22 mouse cellular contexts compared by ENCODE assay signal in genomic region chr4:117274720-117275119, GRCm38 (mm10). TPM values are rescaled to one million over a fixed set of nuclear protein-coding genes. Genes with fewer than 3 reads are reported as not detected.
A peak's percentile ranks its signal among the peaks of the same experiment; 100 is the strongest.
DNase-seq lines count a peak whose midpoint lies in the region; ATAC-seq and TF ChIP-seq lines count a peak whose summit lies in the region.
"Had no signal": no experiment of that assay in that cellular context is flagged by ENCODE, and none has a peak within 500 bp of the region (broad histone marks: within the 10 kb centered on the region; RNA-seq: fewer than 3 reads in every experiment).

No protein-coding gene starts in this region.

- no peak for TF ChIP-seq EP300 in lung, postnatal 0 days (IDR thresholded peaks at IDR 0.05)

- no peaks in the 10 kb centered on the region for H3K27me3 ChIP-seq in intestine, postnatal 0 days (replicated peaks; ENCODE audit: control insufficient read depth, insufficient read depth, low read length)
- no peaks in the 10 kb centered on the region for H3K27me3 ChIP-seq in intestine, embryonic 16.5 days (replicated peaks; ENCODE audit: control insufficient read depth, insufficient read depth, low read length)
- H3K27me3 ChIP-seq in lung, postnatal 0 days (replicated peaks; ENCODE audit: insufficient read depth, low read length), result no peaks in the 10 kb centered on the region
- H3K27me3 ChIP-seq: embryonic facial prominence, embryonic 13.5 days; embryonic facial prominence, embryonic 15.5 days had no signal

- H3K4me2 ChIP-seq in intestine, postnatal 0 days (replicated peaks; ENCODE audit: low read depth), result no peak overlapping the region
- no peak overlapping the region for H3K4me2 ChIP-seq in intestine, embryonic 16.5 days (ENCODE audit: low read depth, low read length)
- no peak overlapping the region for H3K4me2 ChIP-seq in lung, postnatal 0 days (replicated peaks; ENCODE audit: low read depth, low read length)
- H3K4me2 ChIP-seq: embryonic facial prominence, embryonic 13.5 days; embryonic facial prominence, embryonic 15.5 days; forebrain, embryonic 12.5 days had no signal

- DNase-seq in lung, postnatal 10 days, result peak; percentile 60
- no peak for DNase-seq in lung, postnatal 0 days (ENCODE audit: low spot score)
- peak; percentile 66 for DNase-seq in lung, postnatal 36 days
- DNase-seq in lung, postnatal 4 days, result no peak
- DNase-seq: adrenal gland, adult 2 months; adrenal gland, postnatal 10 days; adrenal gland, postnatal 25 days; cerebellum, adult 11 months; cerebellum, adult 18-20 months; cerebellum, adult 8-10 months; cerebellum, adult 9-11 months; cerebellum, postnatal 36 days; embryo, embryonic 11 days had no signal

- H3K27ac ChIP-seq in intestine, postnatal 0 days (ENCODE audit: low read depth, low read length), result peak overlapping the region; percentile 21; the same call in 1 of the 2 replicates
- H3K27ac ChIP-seq in intestine, embryonic 16.5 days (ENCODE audit: low read length), result no peak overlapping the region
- H3K27ac ChIP-seq in lung, postnatal 0 days (ENCODE audit: low read length), result no peak overlapping the region
- H3K27ac ChIP-seq: embryonic facial prominence, embryonic 13.5 days; embryonic facial prominence, embryonic 15.5 days; forebrain, embryonic 10.5 days; forebrain, embryonic 12.5 days had no signal

- H3K9ac ChIP-seq in intestine, postnatal 0 days (ENCODE audit: low read depth, low read length), result no peak overlapping the region
- H3K9ac ChIP-seq in intestine, embryonic 16.5 days (ENCODE audit: low read depth, low read length), result no peak overlapping the region
- no peak overlapping the region for H3K9ac ChIP-seq in lung, postnatal 0 days (replicated peaks; ENCODE audit: low read depth)
- H3K9ac ChIP-seq: embryonic facial prominence, embryonic 13.5 days; embryonic facial prominence, embryonic 15.5 days; forebrain, embryonic 12.5 days had no signal

- H3K4me1 ChIP-seq in intestine, postnatal 0 days (replicated peaks; ENCODE audit: control insufficient read depth, insufficient read depth, low read length), result peaks cover 12% of the 10 kb centered on the region
- H3K4me1 ChIP-seq in intestine, embryonic 16.5 days (ENCODE audit: control insufficient read depth, insufficient read depth, low read length), result peaks cover 27% of the 10 kb centered on the region
- no peaks in the 10 kb centered on the region for H3K4me1 ChIP-seq in lung, postnatal 0 days (ENCODE audit: insufficient read depth, low read depth, low read length)
- H3K4me1 ChIP-seq: embryonic facial prominence, embryonic 15.5 days had no signal

- ATAC-seq in intestine, postnatal 0 days, result no peak
- ATAC-seq in intestine, embryonic 16.5 days, result no peak
- no peak for ATAC-seq in lung, postnatal 0 days
- ATAC-seq: forebrain, embryonic 14.5 days had no signal

- no peak for TF ChIP-seq CTCF in intestine, postnatal 0 days (IDR thresholded peaks at IDR 0.05; ENCODE audit: low read depth)
- TF ChIP-seq CTCF in lung, postnatal 0 days (IDR thresholded peaks at IDR 0.05), result no peak

- no peak overlapping the region for H3K4me3 ChIP-seq in intestine, postnatal 0 days (ENCODE audit: low read depth, low read length)
- no peak overlapping the region for H3K4me3 ChIP-seq in intestine, embryonic 16.5 days (ENCODE audit: low read length)
- no peak overlapping the region for H3K4me3 ChIP-seq in lung, postnatal 0 days (ENCODE audit: low read depth, low read length)
- H3K4me3 ChIP-seq: embryonic facial prominence, embryonic 13.5 days; embryonic facial prominence, embryonic 15.5 days; erythroblast, embryonic 14.5 days; forebrain, embryonic 10.5 days; forebrain, embryonic 12.5 days had no signal

- H3K9me3 ChIP-seq in intestine, postnatal 0 days (ENCODE audit: control insufficient read depth), result no peaks in the 10 kb centered on the region
- H3K9me3 ChIP-seq in intestine, embryonic 16.5 days (ENCODE audit: control insufficient read depth, low read length), result peaks cover 9% of the 10 kb centered on the region; the same call in 1 of the 2 replicates
- H3K9me3 ChIP-seq in lung, postnatal 0 days (ENCODE audit: low read length), result no peaks in the 10 kb centered on the region
- H3K9me3 ChIP-seq: embryonic facial prominence, embryonic 15.5 days had no signal

- peaks cover 72% of the 10 kb centered on the region for H3K36me3 ChIP-seq in intestine, postnatal 0 days (ENCODE audit: control insufficient read depth, insufficient read depth)
- H3K36me3 ChIP-seq in intestine, embryonic 16.5 days (ENCODE audit: control insufficient read depth, insufficient read depth, low read length), result peaks cover 40% of the 10 kb centered on the region
- H3K36me3 ChIP-seq in lung, postnatal 0 days (ENCODE audit: insufficient read depth, low read length), result peaks cover 19% of the 10 kb centered on the region; the same call in 1 of the 2 replicates

- WGBS in intestine, postnatal 0 days, result 94% methylated on average over 4 of the region's 4 CpGs
- 88% methylated on average over 4 of the region's 4 CpGs for WGBS in intestine, embryonic 16.5 days
- 87% methylated on average over 4 of the region's 4 CpGs for WGBS in lung, postnatal 0 days

RNA-seq across cellular contexts. Expression of gene Armh1, which starts 22.8 kb away (rescaled TPM):
- polyA plus RNA-seq in intestine, postnatal 0 days (2015; fragmentation: Nextera tagmentation; extraction: Ambion mirVana), result 0.12 and 0.22 TPM in 2 replicates
- 0.40 and 0.47 TPM in 2 replicates for polyA plus RNA-seq in intestine, embryonic 16.5 days (2015; fragmentation: Nextera tagmentation; extraction: Ambion mirVana)
- polyA plus RNA-seq in lung, postnatal 0 days (2015; fragmentation: Nextera tagmentation; extraction: Ambion mirVana), result 3.8 and 5.0 TPM in 2 replicates
- polyA plus RNA-seq: C2C12; erythroblast, embryonic 14.5 days had no signal

RNA-seq across cellular contexts. Expression of gene Tmem53, which starts 23.0 kb away (rescaled TPM):
- polyA plus RNA-seq in intestine, postnatal 0 days (2015; fragmentation: Nextera tagmentation; extraction: Ambion mirVana), result 12.8 and 14.0 TPM in 2 replicates
- 11.2 and 11.8 TPM in 2 replicates for polyA plus RNA-seq in intestine, embryonic 16.5 days (2015; fragmentation: Nextera tagmentation; extraction: Ambion mirVana)
- 23.5 and 27.6 TPM in 2 replicates for polyA plus RNA-seq in lung, postnatal 0 days (2015; fragmentation: Nextera tagmentation; extraction: Ambion mirVana)

Comparison
In these comparisons a context has a peak if more than half of its experiments do, and no peak if none do; other contexts are left out.
1. DNase-seq: peak in lung, postnatal 10 days (single experiment) and lung, postnatal 36 days (single experiment); none in lung, postnatal 0 days (single experiment) and lung, postnatal 4 days (0 of 2).